Mouse (Mus musculus) mature B cell (primary cell): ENCODE data around the gene Zic1.

Source experiments
- in situ Hi-C: fragments of 300-500 bp; cut with MboI; formaldehyde crosslinking; loops from 2 replicates; pipeline ENCODE4 v1.14.3; 2019

Zic1 gene

DNA sequence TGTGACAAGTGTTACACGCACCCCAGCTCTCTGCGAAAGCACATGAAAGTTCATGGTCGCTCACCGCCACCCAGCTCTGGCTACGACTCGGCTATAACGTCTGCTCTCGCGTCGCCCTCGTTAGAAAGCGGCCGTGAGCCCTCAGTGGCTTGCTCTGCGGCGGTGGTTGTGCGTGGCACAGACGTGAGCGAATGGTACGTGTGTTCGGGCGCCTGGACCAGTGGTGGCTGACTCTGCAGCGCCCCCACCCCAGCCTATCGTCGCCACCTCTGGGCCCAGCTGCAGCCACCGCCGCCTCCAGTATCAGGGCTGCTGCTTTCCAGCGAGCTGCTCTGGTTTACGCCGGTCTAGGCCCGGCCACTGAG is 18.5 kb upstream of the Zic1 start:
- in situ Hi-C loops = no loop called here

DNA sequence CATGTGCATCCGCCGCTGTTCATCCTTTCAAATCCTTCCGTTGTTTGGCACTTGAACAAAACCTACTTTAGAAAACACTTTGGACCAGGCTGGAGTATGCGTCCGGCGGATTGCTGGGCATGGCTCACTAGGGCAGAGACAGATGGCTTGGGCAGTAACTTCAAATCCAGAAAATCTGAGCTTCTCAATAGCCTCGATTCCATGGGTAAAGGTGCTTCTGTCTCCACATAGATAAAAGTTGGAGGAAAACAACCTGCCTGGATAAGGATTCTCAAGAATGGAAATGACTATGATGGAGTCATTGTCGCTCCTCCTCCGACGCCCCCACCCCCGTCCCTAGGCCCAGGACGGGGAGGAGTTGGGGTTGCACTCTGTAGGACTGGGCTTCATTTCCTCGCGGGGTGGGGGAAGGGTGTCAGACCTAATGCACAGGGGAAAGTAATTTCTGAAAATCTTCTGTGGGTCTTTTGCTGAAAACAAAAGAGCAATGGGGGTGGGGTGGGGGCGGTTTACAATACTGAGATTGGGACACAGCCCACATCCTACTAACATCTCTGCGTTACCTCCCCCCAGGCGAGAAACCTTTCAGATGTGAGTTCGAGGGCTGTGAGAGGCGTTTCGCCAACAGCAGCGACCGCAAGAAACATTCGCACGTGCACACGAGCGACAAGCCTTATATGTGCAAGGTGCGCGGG is 18.0 kb upstream of the Zic1 start:
- in situ Hi-C loops = no loop called here

DNA sequence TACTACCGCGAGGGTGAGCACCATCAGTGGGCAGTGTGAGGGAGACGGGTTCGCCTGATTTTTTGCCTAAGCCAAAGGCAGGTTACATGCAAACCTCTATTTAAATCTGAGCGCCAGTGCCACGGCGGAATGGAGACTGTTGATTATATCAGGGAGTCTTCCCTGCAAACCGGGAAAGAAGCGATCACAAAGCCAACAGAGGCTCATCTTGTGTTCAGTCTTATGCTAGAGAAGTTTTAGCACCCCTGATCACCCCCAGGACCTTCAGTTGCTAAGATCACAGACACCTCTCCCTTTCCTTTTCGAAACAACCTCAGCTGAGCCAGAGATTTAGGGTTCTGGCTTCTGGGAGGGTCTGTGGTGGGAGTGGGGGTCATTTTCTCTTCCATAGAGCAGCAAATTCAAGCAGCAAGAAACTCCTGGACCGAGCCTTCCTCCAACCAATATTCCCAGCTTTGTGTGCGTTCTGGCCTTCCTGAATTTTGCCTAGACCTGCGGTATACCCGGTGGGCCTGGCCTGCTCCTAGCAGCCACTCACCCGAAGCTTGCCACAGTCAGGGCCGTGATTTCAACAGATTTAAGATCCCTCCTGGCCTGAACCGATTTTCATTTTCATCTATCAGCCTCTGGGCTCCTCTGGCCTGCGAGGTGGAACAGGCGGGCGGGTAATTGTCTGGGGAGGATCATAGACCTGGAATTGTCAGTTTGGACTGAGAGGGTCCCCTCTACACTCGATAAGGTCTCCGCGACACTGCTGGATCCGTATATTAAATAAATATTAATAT is 17.1 kb upstream of the Zic1 start:
- in situ Hi-C loops = no loop called here

DNA sequence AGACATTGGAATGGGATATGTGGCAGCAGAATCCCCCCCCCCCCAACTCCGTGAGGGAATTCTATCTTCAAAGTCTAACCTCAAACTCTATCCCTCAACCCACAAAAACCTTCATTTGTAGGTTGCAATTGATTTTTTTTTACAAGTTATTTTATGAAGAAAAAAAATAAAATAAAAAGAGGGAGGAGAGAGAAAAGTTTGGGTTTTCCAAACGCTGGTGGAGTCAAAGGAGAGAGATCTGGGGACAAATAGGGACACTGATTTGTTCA is 16.4 kb upstream of the Zic1 start:
- in situ Hi-C loops = no loop called here

GRCm38 (mm10) chr9:91381284-91382110 is 15.9 kb upstream of the Zic1 start:
- in situ Hi-C loops = no loop called here

GRCm38 (mm10) chr9:91380458-91380914 is 14.9 kb upstream of the Zic1 start:
- in situ Hi-C loops = no loop called here

- in situ Hi-C loops = no loop called here
Measured at GRCm38 (mm10) chr9:91379781-91380457, 14.3 kb upstream of the Zic1 start.

GRCm38 (mm10) chr9:91379300-91379635 is 13.7 kb upstream of the Zic1 start:
- in situ Hi-C loops = no loop called here

DNA sequence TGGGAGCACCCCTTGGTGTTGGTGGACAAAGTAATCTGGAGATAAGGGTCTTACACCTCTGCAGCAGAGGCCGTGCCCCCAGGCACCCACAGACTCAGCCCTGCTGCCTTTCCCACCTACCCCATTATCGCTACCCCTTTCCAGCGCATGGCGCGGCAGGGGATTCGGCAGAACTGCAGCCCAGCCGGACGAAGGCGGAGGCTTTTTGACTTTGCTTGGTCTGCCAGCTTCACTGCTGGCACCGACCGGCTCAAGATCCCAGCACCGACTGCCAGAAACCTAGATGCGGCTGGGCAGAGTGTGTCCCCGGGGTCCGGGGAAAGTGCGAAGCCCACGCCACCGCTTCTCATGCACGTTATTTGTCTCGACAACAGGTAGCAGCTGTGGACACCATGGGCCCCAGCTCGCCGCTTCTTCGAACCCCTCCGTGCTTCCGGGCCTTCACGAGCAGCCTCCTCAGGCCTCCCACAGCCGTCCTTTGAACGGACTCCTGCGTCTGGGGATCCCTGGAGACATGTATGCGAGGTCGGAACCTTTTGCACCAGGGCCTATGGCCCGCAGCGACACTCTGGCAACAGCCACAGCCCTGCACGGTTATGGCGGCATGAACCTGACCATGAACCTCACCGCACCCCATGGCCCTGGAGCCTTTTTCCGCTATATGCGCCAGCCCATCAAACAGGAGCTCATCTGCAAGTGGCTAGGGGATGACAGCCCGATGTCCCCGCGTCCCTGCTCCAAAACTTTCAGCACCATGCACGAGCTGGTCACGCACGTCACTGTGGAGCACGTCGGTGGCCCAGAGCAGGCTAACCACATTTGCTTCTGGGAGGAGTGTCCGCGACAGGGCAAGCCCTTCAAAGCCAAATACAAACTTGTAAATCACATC is 13.0 kb upstream of the Zic1 start:
- in situ Hi-C loops = no loop called here

DNA sequence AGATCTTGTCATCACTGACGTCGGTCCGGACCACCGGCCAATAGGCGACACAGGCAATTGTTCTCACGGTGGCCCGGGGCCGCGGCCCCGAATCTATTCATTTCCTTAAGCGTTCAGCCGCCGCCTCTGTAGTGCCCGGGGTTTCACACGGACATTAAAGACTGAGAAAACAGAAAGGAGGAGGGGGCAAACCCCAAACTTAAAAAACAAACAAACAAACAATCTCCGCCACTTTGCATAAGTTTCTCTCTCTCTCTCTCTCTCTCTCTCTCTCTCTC is 12.2 kb upstream of the Zic1 start:
- in situ Hi-C loops = no loop called here

DNA sequence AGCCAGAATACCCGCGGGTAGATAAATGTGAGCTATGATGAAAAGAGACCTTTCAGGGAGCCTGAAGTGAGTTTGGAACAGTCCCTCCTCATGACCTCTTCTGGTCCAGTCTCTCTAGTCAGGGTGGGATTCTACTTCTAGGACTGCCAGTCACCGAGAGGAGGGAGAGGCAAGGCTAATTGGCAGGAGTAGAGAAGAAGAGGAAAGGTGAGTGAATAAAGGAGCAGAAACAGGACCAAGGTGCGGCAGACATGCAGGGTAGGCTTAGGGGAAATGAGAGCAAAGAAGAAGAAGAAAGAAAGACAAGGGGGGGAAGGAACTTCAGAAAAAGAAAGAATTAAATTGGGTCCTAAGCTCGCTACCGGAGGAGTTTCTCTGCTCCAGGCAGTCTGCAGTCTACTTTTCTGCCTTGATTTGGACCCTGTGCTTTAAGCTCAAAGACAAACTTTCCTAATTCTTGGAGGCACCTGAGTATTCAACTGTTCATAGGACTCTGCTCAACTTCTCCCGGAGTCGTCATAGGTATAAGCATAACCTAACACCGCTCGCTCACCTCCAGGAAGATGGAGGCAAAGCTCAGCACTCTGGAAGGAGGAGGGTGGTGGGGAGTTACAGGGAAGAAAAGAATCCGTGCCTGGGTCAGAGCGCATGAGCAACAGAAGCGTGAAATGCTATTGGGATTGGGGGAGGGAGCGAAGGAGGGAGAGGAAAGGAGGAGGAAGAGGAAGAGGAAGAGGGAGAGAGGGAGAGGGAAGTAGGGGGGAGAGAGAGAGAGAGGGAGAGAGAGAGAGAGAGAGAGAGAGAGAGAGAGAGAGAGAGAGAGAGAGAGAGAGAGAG is 11.6 kb upstream of the Zic1 start:
- in situ Hi-C loops = no loop called here

GRCm38 (mm10) chr9:91374665-91375064 is 9.1 kb upstream of the Zic1 start:
- in situ Hi-C loops = no loop called here

DNA sequence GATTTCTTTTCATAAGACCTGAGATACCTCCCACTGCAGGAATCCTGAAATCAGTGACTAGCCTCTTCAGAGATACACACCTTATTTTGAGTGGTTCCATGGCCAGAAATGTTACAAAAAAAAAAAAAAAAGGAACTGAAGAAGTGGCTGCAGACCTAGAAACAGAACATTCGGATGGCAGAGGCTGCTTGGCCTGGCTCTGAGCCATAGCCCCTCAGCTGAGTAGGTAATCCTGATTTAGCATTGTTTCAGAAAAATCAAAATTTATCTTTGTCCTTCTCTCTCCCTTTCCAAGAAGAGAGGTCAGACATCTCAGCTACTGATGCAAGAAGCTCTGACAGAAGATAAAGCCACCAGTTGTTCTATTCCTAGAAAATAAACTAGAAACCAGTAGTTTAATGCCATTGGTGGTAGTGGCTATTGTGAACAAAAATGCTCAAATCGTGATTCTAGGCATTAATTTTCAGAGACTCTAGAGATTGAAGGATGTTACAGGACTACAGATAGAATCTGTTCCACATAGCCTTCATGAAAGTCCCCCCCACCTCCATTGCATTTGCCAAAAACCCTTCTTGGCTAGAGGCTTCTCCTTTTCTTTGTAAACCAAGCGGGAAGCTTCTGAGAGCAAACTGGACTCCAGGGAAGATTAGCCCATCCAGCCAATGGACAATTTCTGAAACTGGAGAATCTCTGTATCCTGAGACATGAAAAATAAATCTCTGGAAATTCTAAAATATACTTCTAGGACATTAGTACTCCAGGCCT is 8.4 kb upstream of the Zic1 start:
- in situ Hi-C loops = no loop called here

GRCm38 (mm10) chr9:91371608-91372007 is 6.0 kb upstream of the Zic1 start:
- in situ Hi-C loops = no loop called here

DNA sequence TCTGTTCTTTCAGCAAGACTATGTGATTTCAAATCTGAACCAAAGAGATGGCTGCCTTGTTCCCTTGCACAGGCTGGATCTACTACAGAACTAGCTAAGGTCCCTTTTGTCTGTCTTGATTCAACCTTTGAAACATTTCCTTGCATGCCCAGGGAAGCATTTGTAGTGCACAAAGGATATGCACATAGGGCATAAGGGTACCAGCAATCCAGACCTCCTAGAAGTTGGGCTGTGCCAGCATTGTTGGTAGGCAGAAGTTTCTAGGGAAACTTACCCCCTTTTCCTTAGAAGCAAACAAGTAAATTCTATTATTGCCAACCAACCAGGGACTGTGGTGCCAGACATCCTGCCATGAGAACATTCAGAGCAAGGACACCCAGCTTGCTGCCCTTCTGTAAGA is 5.4 kb upstream of the Zic1 start:
- in situ Hi-C loops = no loop called here

DNA sequence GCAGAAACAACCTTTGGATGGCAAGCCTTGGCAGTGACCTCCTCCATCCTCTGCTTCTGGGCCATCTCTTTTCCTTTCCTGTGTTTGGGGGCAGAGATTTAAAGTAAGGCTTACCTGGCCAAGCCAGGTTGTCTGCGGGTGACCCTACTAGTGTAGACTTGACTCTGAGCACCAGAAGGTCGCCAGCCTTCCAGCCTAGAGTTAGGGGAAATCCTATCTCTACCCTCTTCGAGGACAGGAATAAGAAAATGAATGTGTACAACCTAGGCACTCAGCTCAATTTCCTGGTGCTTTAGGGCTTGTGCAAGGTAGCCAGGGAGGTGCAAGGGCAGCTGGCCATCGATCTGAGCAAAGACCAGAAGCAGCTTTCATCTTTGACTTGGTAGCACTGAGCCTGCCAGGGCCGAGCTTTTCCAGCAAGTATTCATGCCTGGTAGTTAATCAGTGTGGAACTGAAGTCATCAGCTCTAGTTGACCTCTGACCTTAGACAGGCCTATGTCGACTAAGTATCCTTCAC is 4.6 kb upstream of the Zic1 start:
- in situ Hi-C loops = no loop called here

DNA sequence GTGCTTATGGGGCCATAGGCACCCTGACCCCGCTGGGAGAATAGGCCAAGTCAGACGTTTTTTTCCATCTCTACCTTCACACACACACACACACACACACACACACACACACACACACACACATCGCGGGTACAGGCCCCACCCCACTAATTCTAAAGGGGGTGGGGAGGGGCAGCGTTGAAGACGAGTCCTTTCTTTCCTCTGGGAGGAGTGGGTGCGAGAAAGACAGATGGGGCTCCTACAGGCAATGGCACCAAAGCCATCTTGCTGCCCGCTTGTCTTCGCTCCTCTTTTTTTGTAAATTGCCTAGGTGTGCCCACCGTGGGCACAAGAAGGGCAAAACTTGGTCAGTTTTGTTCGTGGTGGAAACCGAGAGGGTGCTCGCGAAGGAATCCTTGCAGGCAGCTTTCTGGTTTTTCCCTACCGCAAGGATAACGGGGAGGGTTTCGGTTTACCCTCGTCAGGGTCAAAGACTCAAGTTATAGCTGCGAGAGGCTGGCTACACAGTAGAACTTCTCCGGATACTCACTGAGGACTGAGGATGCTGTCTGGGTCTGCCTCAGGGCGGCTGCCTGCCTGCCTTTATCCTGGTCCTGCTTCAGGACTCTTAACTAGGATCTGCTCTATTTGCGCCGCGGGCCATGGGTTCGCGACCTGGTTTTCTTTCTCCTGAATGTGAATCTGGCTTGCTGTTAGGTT is 3.8 kb upstream of the Zic1 start:
- in situ Hi-C loops = no loop called here

GRCm38 (mm10) chr9:91368946-91369292 is 3.3 kb upstream of the Zic1 start:
- in situ Hi-C loops = no loop called here

DNA sequence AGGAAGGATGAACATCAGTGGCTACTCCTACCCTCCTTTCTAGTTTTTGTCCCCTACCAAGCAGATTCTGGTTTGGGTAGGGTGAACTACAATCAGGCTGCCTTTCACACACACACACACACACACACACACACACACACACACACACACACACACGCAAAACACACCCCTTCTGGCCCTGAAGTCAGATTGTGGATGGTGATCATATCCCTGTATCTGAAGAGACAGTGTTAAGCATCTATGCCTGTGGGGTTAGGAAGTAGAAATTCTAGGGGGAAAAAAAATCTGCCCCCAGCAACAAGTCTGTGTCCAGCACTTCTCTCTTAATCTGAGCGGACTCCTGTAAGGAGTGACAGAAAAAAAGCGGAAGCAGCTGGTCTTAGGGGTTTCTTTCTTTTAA is 2.5 kb upstream of the Zic1 start:
- in situ Hi-C loops = no loop called here
